Mouse (Mus musculus): Measurements from ENCODE around the gene BC035044.

- no peak for TF ChIP-seq POLR2A (IDR thresholded peaks at IDR 0.05; ENCODE audit: borderline replicate concordance, low read depth, low read length)
- no peak for TF ChIP-seq CTCF (IDR thresholded peaks at IDR 0.05; ENCODE audit: low read depth, low read length)
Observed at GRCm38 (mm10) chr6:128829837-128830236, 61.1 kb downstream of the BC035044 start.

Measured in bone marrow macrophage, adult 2 months (primary cell).